Mouse (Mus musculus): Measurements from ENCODE around the gene Mcm10. TPM values are rescaled to one million over a fixed set of nuclear protein-coding genes. Genes with fewer than 3 reads are reported as not detected.

Mcm10 gene
- polyA plus RNA-seq, 1 experiment from 2014 or later: 69.2 TPM

DNA sequence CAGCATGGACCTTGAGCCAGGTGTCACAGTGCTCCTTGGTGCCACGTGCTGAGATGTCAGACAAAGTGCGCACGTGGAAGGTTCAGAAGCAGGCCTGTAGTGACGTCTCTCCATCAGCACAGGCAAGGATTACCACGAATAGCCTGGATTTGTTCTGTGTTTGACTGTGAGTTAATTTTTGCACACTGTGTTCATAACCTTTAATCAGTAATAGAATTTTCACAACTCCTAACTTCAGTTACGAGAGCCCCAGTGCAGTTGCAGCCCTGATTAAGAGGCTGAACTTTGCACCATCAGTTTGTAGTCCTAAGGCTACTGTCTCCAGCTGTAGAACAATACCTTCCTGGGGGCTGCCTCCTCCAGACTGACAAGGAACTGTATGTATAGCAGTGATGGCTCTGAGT is 16.2 kb downstream of the Mcm10 start:
- DNase-seq (ENCODE audit: low spot score): no peak
- H3K27ac ChIP-seq (replicated peaks): no peak overlapping the region
- no peaks in the 10 kb centered on the region for H3K27me3 ChIP-seq (ENCODE audit: low read depth, poor library complexity, severe bottlenecking)
- no peaks in the 10 kb centered on the region for H3K4me1 ChIP-seq
- no peak overlapping the region for H3K4me3 ChIP-seq
- H3K9me3 ChIP-seq (replicated peaks): no peaks in the 10 kb centered on the region
- peaks cover 98% of the 10 kb centered on the region for H3K36me3 ChIP-seq
- 94% methylated on average over 6 of the region's 6 CpGs for WGBS

DNA sequence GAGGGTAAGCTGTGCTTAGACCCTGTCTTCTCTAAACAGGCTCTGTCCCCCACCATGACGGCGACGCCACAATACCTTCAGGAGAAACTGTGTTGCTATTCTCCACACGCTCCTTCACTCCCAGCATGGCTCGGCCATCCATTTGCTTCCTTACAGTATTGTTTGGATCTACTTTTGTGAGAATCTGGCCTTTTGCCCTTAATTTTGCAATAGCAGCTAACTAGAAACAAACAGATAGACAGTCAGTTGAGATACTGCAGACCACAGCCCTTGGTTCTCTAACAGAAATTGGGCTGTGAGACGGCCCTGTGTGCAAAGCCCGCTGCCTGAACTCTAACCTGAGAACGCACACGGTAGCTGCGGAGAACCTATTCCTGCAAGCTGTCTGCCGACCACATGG is 16.9 kb downstream of the Mcm10 start:
- no peak overlapping the region for H3K4me3 ChIP-seq
- WGBS: 95% methylated on average over 11 of the region's 11 CpGs
- no peaks in the 10 kb centered on the region for H3K27me3 ChIP-seq (ENCODE audit: low read depth, poor library complexity, severe bottlenecking)
- no peaks in the 10 kb centered on the region for H3K9me3 ChIP-seq (replicated peaks)
- H3K27ac ChIP-seq (replicated peaks): no peak overlapping the region
- no peaks in the 10 kb centered on the region for H3K4me1 ChIP-seq
- peaks cover 98% of the 10 kb centered on the region for H3K36me3 ChIP-seq
- DNase-seq (ENCODE audit: low spot score): no peak

DNA sequence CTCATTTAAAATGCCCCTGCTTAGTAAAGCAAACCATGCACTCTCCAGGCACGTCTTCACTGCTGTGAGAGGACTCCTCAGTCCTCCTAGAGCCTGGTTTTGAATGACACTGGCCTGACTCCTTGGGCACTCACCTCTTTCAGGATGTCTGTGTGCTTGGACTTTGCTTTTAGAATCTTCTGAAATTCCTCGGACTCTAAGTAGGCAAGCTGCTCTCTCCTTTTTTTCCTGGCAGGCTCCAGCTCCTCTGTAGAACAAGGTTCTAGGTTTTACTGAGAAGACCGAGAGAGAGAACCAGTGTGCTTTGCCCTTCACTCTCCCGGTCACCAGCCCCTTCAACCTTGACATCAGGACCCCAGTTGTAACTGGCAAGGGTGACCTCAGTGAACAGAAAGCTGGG is 18.2 kb downstream of the Mcm10 start:
- H3K4me1 ChIP-seq: no peaks in the 10 kb centered on the region
- WGBS: 88% methylated on average over 4 of the region's 4 CpGs
- H3K4me3 ChIP-seq: no peak overlapping the region
- no peak for DNase-seq (ENCODE audit: low spot score)
- peaks cover 98% of the 10 kb centered on the region for H3K36me3 ChIP-seq
- no peak overlapping the region for H3K27ac ChIP-seq (replicated peaks)
- no peaks in the 10 kb centered on the region for H3K27me3 ChIP-seq (ENCODE audit: low read depth, poor library complexity, severe bottlenecking)
- H3K9me3 ChIP-seq (replicated peaks): no peaks in the 10 kb centered on the region

DNA sequence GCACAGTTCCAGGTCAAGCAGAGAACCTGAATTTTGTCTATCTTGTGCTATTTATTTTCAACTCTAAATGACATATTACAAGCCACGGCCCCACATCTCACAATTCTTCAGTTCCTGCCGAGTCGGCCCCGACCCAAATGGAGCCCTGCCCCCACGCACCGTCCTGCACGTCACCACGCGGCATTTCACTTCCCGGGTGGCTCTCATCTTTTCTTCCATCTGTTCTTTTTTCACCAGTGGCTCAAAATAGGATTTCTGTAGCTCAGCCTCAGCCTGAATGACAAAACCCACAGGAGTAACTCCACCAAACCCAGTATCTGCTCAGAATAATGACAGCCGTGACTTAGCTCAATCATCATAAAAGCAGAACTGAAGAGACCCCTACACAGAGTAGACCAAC is 19.0 kb downstream of the Mcm10 start:
- no peak overlapping the region for H3K27ac ChIP-seq (replicated peaks)
- WGBS: 97% methylated on average over 11 of the region's 11 CpGs
- H3K4me1 ChIP-seq: no peaks in the 10 kb centered on the region
- peaks cover 94% of the 10 kb centered on the region for H3K36me3 ChIP-seq
- H3K4me3 ChIP-seq: no peak overlapping the region
- no peaks in the 10 kb centered on the region for H3K27me3 ChIP-seq (ENCODE audit: low read depth, poor library complexity, severe bottlenecking)
- no peak for DNase-seq (ENCODE audit: low spot score)
- H3K9me3 ChIP-seq (replicated peaks): no peaks in the 10 kb centered on the region

DNA sequence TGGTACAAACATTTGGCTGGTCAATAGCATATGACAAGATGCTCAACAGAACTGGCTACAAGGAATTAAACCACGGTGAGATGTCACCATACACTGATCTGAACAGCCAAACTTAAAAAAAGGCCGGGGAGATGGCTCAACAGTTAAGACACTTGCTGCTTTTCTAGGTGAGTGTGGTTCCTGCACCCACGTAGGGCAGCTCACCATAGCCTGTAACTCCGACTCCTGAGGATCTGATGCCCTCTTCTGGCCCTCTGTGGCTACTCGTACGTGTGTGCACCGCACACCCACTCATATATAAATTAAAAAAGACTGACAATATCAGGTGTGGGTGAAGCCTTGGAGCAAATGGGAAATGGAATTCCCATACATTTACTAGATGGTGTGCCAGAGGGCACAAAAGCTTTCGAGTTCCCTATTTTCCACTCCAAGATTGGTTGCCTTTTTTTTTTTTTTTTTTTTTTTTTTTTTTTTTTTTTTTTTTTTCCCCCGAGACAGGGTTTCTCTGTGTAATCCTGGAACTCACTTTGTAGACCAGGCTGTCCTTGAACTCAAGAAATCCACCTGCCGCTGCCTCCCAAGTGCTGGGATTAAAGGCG is 23.7 kb downstream of the Mcm10 start:
- Histone ChIP-seq H3K27me3 (ENCODE audit: low read depth, poor library complexity, severe bottlenecking) (no peaks in the 10 kb centered on the region), H3K9me3 (replicated peaks) (no peaks in the 10 kb centered on the region), H3K4me1 (no peaks in the 10 kb centered on the region), H3K27ac (replicated peaks) (no peak overlapping the region), H3K36me3 (peaks cover 50% of the 10 kb centered on the region), H3K4me3 (no peak overlapping the region)
- DNase-seq (ENCODE audit: low spot score): no peak
- 77% methylated on average over 11 of the region's 11 CpGs for WGBS

DNA sequence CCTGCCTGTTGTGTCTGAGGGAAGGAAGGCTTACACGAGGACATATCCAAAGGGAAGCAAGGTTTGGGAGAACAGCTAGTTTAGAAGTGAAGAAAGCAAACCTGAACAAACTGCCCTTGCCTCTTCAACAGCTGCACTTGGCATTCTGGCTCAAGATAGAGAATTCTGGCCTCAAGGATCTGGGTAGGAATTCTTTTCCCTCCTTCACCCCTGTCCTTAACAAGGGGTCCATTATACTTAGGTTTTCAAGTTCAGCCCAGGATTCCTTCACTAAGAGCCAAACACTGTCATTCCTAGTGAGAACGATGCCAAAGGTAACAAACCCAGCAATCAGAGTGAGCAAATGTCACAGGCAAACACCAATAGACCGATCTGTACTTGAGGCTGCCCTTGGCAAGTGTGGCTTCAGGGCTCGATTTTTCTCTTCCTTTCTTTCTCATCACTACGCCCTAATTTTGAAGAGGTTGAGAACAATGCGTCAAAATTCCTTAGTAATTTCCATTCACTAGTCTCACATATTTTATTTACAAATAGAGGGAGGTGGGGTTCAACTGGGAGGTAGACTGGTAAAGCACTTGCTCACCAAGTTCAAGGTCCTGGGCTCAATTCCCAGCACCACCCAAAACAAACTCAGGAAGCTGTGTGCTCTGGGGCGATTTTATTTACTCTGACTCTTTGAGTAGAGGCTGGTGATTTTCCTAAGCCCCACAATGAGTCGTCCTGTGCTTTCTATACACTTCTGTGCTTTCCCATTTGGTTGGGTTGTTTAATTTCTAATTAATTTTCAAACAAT is 25.0 kb downstream of the Mcm10 start:
- no peak overlapping the region for H3K4me3 ChIP-seq
- H3K27me3 ChIP-seq (ENCODE audit: low read depth, poor library complexity, severe bottlenecking): no peaks in the 10 kb centered on the region
- H3K27ac ChIP-seq (replicated peaks): no peak overlapping the region
- no peak for DNase-seq (ENCODE audit: low spot score)
- 85% methylated on average over 8 of the region's 8 CpGs for whole genome bisulfite sequencing
- no peaks in the 10 kb centered on the region for H3K9me3 ChIP-seq (replicated peaks)
- no peaks in the 10 kb centered on the region for H3K4me1 ChIP-seq
- peaks cover 36% of the 10 kb centered on the region for H3K36me3 ChIP-seq

DNA sequence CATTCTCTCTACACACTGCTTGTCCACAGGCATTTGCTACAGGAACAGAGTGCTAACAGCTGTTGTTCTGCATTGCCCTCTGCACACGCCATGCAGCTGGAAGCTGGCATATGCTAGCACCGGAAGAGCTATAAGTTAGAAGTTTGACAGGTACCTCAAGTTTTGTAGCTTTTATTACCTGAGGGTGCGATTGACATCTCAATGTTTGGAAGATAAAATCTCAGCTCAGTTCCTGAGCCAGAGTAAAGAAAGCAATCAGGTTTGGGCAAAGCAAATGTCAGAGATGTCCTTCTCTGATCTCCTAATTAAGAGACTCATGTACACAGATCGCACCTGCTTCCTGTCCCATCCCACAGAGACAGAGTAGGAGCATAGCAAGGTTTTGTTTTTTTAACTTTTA is 25.8 kb downstream of the Mcm10 start:
- Histone ChIP-seq H3K4me3 (no peak overlapping the region), H3K9me3 (replicated peaks) (no peaks in the 10 kb centered on the region), H3K4me1 (no peaks in the 10 kb centered on the region), H3K27me3 (ENCODE audit: low read depth, poor library complexity, severe bottlenecking) (no peaks in the 10 kb centered on the region), H3K36me3 (peaks cover 29% of the 10 kb centered on the region), H3K27ac (replicated peaks) (no peak overlapping the region)
- no peak for DNase-seq (ENCODE audit: low spot score)
- 94% methylated on average over 4 of the region's 4 CpGs for WGBS

DNA sequence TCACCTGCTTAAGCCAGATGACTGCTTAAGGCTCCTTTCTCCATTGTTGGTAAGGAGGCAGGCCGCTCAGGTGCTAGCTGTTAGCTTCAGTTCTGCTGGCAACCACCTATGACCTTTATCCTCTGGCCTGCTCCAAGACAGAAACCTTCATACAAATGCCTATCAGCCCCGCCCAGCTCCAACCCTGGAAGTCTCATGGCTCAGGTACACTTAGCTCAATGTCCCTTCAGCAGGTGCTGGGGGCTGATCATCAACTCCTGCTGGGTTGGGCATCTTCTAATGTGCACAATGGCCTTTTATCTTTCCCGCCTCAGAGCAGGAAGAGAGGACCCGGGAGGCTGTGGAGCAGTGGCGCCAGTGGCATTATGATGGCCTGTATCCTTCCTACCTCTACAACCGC is 27.6 kb downstream of the Mcm10 start:
- peaks cover 12% of the 10 kb centered on the region for H3K36me3 ChIP-seq
- H3K4me3 ChIP-seq: no peak overlapping the region
- no peak overlapping the region for H3K27ac ChIP-seq (replicated peaks)
- 84% methylated on average over 6 of the region's 6 CpGs for WGBS
- no peaks in the 10 kb centered on the region for H3K4me1 ChIP-seq
- no peak for DNase-seq (ENCODE audit: low spot score)
- no peaks in the 10 kb centered on the region for H3K9me3 ChIP-seq (replicated peaks)
- no peaks in the 10 kb centered on the region for H3K27me3 ChIP-seq (ENCODE audit: low read depth, poor library complexity, severe bottlenecking)

DNA sequence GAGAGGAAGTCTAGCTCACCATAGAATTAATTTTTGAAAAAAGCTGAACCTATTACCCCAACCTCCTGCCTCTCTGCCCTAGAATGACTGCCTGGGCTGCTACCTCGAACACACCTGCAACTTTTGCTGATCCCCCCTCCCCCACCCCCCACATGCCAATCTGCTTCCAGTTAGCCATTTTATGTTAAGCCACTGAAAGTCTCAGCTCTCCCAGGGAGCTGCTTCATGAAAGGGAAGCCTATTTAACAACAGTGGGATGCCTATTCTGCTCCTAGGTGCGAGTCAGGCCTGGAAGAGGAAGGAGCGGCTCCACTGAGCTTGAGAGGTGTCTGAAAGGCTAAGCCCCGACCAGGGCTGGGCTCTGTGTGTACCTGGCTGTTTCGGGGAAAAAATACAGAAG is 28.6 kb downstream of the Mcm10 start:
- Histone ChIP-seq H3K27me3 (ENCODE audit: low read depth, poor library complexity, severe bottlenecking) (no peaks in the 10 kb centered on the region), H3K4me1 (no peaks in the 10 kb centered on the region), H3K9me3 (replicated peaks) (no peaks in the 10 kb centered on the region), H3K27ac (replicated peaks) (no peak overlapping the region), H3K4me3 (no peak overlapping the region), H3K36me3 (peaks cover 7% of the 10 kb centered on the region; the same call in 1 of the 2 replicates)
- DNase-seq (ENCODE audit: low spot score): no peak
- WGBS: 31% methylated on average over 5 of the region's 5 CpGs

DNA sequence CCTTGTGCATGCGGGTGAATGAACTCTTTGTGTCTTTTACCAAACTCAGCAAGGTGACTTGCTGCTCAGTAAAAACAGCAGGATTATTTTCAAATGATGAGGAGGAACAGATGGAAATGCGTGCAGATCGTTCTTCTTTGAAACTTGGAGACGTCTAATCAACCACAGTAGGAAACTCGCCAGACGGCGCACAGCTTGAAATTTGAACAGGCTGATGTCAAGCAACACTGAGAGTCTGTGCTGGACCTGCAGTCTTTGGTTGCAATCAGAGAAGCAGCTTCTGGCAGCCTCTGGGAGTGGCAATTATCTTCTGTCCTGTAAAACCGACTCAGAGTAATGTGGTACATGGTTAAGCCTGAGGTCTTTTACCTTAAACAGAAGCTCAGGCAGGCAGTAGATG is 34.5 kb downstream of the Mcm10 start:
- no peaks in the 10 kb centered on the region for H3K9me3 ChIP-seq (replicated peaks)
- no peaks in the 10 kb centered on the region for H3K36me3 ChIP-seq
- H3K4me1 ChIP-seq: peaks cover 6% of the 10 kb centered on the region
- H3K4me3 ChIP-seq: no peak overlapping the region
- DNase-seq (ENCODE audit: low spot score): no peak
- H3K27ac ChIP-seq (replicated peaks): no peak overlapping the region
- H3K27me3 ChIP-seq (ENCODE audit: low read depth, poor library complexity, severe bottlenecking): no peaks in the 10 kb centered on the region
- WGBS: 40% methylated on average over 8 of the region's 8 CpGs

DNA sequence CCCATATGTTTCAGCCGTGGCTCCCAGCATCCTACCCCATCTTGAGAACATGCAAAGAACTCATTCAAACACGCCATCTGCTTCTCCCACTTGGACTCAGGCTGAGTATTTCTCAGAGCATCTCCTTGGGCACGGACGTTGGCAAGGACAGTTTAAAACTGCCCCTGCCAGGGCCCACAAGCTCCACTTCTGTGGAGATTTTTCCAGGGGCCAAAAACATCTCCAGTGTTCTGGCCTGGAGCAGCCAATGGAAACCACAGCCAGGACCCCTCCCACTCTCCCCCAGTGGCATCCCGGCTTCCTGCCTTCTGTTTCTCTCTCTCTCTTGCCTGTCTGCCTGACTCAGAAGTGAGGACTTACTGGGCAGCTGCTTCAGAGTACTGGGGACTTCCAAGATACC is 36.8 kb downstream of the Mcm10 start, which contains the start of gene Ucma:
TSS of gene Ucma (plus strand) at position 316 of the 400 bp plus-strand sequence.
- Histone ChIP-seq H3K4me1 (peaks cover 6% of the 10 kb centered on the region), H3K27ac (replicated peaks) (no peak within 1 kb of the TSS), H3K4me3 (no peak within 1 kb of the TSS), H3K9me3 (replicated peaks) (no peaks in the 10 kb centered on the region), H3K36me3 (no peaks in the 10 kb centered on the region), H3K27me3 (ENCODE audit: low read depth, poor library complexity, severe bottlenecking) (no peaks in the 10 kb centered on the region)
- DNase-seq (ENCODE audit: low spot score): no peak
- WGBS: 82% methylated on average over 5 of the region's 5 CpGs

DNA sequence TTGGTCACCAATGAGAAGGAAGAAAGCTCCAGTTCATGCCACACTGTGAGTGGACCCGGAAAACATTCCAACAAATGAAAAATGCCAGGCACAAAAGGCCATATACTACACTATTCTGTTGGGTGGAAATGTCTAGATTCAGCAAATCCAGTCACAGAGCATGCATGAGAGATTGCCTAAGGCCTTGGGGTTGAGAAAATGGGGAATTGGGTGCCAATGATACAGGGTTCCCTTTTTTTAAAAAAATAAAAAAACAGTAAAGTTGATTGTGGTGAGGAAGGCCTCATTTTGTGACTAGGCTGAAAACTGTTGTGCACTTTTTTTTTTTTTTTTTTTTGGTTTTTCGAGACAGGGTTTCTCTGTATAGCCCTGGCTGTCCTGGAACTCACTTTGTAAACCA is 43.5 kb downstream of the Mcm10 start:
- H3K4me1 ChIP-seq: no peaks in the 10 kb centered on the region
- WGBS: 77% methylated on average over 2 of the region's 2 CpGs
- DNase-seq (ENCODE audit: low spot score): no peak
- H3K4me3 ChIP-seq: no peak overlapping the region
- no peaks in the 10 kb centered on the region for H3K27me3 ChIP-seq (ENCODE audit: low read depth, poor library complexity, severe bottlenecking)
- H3K9me3 ChIP-seq (replicated peaks): no peaks in the 10 kb centered on the region
- H3K27ac ChIP-seq (replicated peaks): no peak overlapping the region
- H3K36me3 ChIP-seq: no peaks in the 10 kb centered on the region

DNA sequence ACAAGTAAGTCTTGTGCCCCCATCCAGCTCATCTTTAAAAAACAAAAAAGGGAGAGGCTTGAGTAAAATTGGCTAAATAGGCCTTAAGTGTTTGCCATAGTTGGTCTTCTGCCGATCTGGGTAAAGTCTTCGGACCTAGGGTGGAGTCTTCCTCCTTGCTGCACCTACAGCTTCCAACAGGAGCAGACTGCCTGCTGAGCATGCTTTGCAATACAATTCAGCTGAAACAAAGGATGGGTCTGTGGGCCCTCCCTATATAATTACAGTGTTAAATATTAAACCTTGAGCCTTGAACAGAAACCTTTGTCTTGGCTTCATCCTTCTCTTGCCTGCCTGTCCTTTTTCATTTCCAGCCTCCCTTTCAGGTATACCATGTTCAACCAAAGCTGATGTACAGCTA is 44.8 kb downstream of the Mcm10 start:
- 97% methylated on average over 2 of the region's 2 CpGs for WGBS

More for the DNA sequence above, 44.8 kb downstream of the Mcm10 start:
- no peaks in the 10 kb centered on the region for H3K4me1 ChIP-seq
- H3K4me3 ChIP-seq: no peak overlapping the region
- H3K27ac ChIP-seq (replicated peaks): no peak overlapping the region
- no peaks in the 10 kb centered on the region for H3K36me3 ChIP-seq
- H3K27me3 ChIP-seq (ENCODE audit: low read depth, poor library complexity, severe bottlenecking): no peaks in the 10 kb centered on the region
- no peak for DNase-seq (ENCODE audit: low spot score)
- H3K9me3 ChIP-seq (replicated peaks): no peaks in the 10 kb centered on the region
